Mouse (Mus musculus): ENCODE measurements around the gene Map2. TPM values are rescaled to one million over a fixed set of nuclear protein-coding genes. Genes with fewer than 3 reads are reported as not detected.

Gene Map2
- total and polyA plus RNA-seq, 2 experiments from 2014 or later: 341 to 1,392 TPM

DNA sequence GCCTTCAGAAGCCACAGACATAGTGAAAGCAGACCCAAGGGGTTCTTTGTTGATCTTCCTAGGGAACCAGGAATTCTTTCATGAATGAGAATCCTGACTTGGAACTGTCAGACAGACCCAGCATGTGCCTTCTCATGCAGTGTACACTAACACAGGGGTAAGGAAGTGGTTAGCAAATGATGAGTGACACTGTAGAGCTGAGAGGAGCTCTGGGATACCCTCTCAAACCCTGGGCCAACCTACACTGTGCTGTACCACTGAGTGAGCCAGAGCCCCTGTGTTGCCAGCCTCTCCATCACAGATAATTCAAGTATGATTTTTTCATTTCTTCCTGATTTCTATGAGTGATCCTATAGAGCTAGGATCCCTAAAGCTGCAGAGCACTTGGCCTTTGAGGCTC lies 255.9 kb downstream of the Map2 start:
- no peaks in the 10 kb centered on the region for H3K27me3 ChIP-seq (ENCODE audit: insufficient read depth, low read length)
- H3K4me2 ChIP-seq (ENCODE audit: low read depth, low read length, poor library complexity, severe bottlenecking): no peak overlapping the region
- no peak for TF ChIP-seq CTCF (IDR thresholded peaks at IDR 0.05)
- no peak overlapping the region for H3K4me3 ChIP-seq (ENCODE audit: low read depth, low read length)
- no peak for ATAC-seq (ENCODE audit: low FRiP score)
- DNase-seq (ENCODE audit: low spot score): no peak
- H3K9ac ChIP-seq (replicated peaks; ENCODE audit: low read length, poor library complexity, severe bottlenecking): no peak overlapping the region
- H3K27ac ChIP-seq (ENCODE audit: low read depth, low read length): no peak overlapping the region
- no peaks in the 10 kb centered on the region for H3K4me1 ChIP-seq (ENCODE audit: insufficient read depth, low read length)
- H3K9me3 ChIP-seq (ENCODE audit: low read length): no peaks in the 10 kb centered on the region
- peaks cover 23% of the 10 kb centered on the region; the same call in 1 of the 2 replicates for H3K36me3 ChIP-seq (ENCODE audit: insufficient read depth, low read length)

GRCm38 (mm10) chr1:66431472-66431871 lies 256.4 kb downstream of the Map2 start:
- no peaks in the 10 kb centered on the region for H3K4me1 ChIP-seq (ENCODE audit: insufficient read depth, low read length)
- H3K27ac ChIP-seq (ENCODE audit: low read depth, low read length): no peak overlapping the region
- ATAC-seq (ENCODE audit: low FRiP score) (no peak), DNase-seq (ENCODE audit: low spot score) (no peak)
- H3K9me3 ChIP-seq (ENCODE audit: low read length): no peaks in the 10 kb centered on the region
- H3K27me3 ChIP-seq (ENCODE audit: insufficient read depth, low read length): no peaks in the 10 kb centered on the region
- H3K36me3 ChIP-seq (ENCODE audit: insufficient read depth, low read length): peaks cover 23% of the 10 kb centered on the region; the same call in 1 of the 2 replicates
- WGBS: 82% methylated on average over 6 of the region's 6 CpGs
- no peak overlapping the region for H3K4me3 ChIP-seq (ENCODE audit: low read depth, low read length)
- no peak for TF ChIP-seq CTCF (IDR thresholded peaks at IDR 0.05)
- no peak overlapping the region for H3K4me2 ChIP-seq (ENCODE audit: low read depth, low read length, poor library complexity, severe bottlenecking)
- no peak overlapping the region for H3K9ac ChIP-seq (replicated peaks; ENCODE audit: low read length, poor library complexity, severe bottlenecking)

DNA sequence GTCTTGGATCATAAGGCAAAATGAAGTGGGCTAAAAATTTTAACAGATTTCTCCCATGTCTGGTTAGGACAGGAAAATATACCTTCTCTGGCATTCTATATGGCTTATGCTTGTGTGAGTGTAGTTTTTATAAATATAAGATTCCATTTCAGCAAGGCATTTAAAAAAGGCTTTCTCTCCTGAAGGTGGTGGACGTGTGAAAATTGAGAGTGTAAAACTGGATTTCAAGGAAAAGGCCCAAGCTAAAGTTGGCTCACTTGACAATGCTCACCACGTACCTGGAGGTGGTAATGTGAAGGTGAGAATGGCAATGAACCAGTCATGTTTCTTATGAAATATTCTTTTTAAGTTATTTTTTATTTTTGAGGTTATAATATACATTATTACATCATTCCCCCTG lies 263.0 kb downstream of the Map2 start:
- Histone ChIP-seq H3K4me2 (ENCODE audit: low read depth, low read length, poor library complexity, severe bottlenecking) (no peak overlapping the region), H3K4me1 (ENCODE audit: insufficient read depth, low read length) (no peaks in the 10 kb centered on the region), H3K36me3 (ENCODE audit: insufficient read depth, low read length) (peaks cover 24% of the 10 kb centered on the region), H3K27me3 (ENCODE audit: insufficient read depth, low read length) (no peaks in the 10 kb centered on the region), H3K4me3 (ENCODE audit: low read depth, low read length) (no peak overlapping the region), H3K9ac (replicated peaks; ENCODE audit: low read length, poor library complexity, severe bottlenecking) (no peak overlapping the region), H3K27ac (ENCODE audit: low read depth, low read length) (no peak overlapping the region), H3K9me3 (ENCODE audit: low read length) (no peaks in the 10 kb centered on the region)
- no peak for TF ChIP-seq CTCF (IDR thresholded peaks at IDR 0.05)
- 86% methylated on average over 2 of the region's 2 CpGs for WGBS
- ATAC-seq (ENCODE audit: low FRiP score) (no peak), DNase-seq (ENCODE audit: low spot score) (no peak)

- Histone ChIP-seq H3K4me3 (ENCODE audit: low read depth, low read length) (no peak overlapping the region), H3K4me2 (ENCODE audit: low read depth, low read length, poor library complexity, severe bottlenecking) (no peak overlapping the region), H3K9ac (replicated peaks; ENCODE audit: low read length, poor library complexity, severe bottlenecking) (no peak overlapping the region), H3K27ac (ENCODE audit: low read depth, low read length) (no peak overlapping the region), H3K4me1 (ENCODE audit: insufficient read depth, low read length) (no peaks in the 10 kb centered on the region), H3K36me3 (ENCODE audit: insufficient read depth, low read length) (peaks cover 17% of the 10 kb centered on the region), H3K9me3 (ENCODE audit: low read length) (no peaks in the 10 kb centered on the region), H3K27me3 (ENCODE audit: insufficient read depth, low read length) (no peaks in the 10 kb centered on the region)
- no peak for TF ChIP-seq CTCF (IDR thresholded peaks at IDR 0.05)
- ATAC-seq (ENCODE audit: low FRiP score): no peak
- no peak for DNase-seq (ENCODE audit: low spot score)
- WGBS: 61% methylated on average over 2 of the region's 2 CpGs
Measured at GRCm38 (mm10) chr1:66442922-66443321, 267.8 kb downstream of the Map2 start.

DNA sequence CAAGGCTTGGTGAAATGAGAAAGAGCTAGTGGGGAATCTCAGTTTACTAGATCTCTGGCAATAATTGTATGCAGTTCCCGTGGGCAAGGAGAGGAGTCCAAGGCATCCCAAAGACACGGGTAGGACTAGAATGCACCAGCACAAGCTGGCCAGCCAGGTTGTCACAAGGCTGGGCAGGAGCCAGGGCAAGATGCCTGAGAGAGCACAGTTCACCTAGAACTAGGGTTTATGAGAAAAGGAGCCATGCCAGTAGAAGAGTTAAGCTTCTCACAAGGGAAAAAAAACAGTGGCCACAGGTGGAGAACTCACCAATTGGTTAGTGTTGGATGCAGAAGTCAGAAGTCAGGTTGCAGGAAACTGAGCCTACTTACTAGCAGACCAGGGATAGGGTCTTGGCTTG lies 274.4 kb downstream of the Map2 start:
- Histone ChIP-seq H3K4me2 (ENCODE audit: low read depth, low read length, poor library complexity, severe bottlenecking) (no peak overlapping the region), H3K9ac (replicated peaks; ENCODE audit: low read length, poor library complexity, severe bottlenecking) (no peak overlapping the region), H3K27ac (ENCODE audit: low read depth, low read length) (no peak overlapping the region), H3K9me3 (ENCODE audit: low read length) (no peaks in the 10 kb centered on the region), H3K27me3 (ENCODE audit: insufficient read depth, low read length) (no peaks in the 10 kb centered on the region), H3K36me3 (ENCODE audit: insufficient read depth, low read length) (no peaks in the 10 kb centered on the region), H3K4me1 (ENCODE audit: insufficient read depth, low read length) (no peaks in the 10 kb centered on the region), H3K4me3 (ENCODE audit: low read depth, low read length) (no peak overlapping the region)
- TF ChIP-seq CTCF (IDR thresholded peaks at IDR 0.05): no peak
- 74% methylated on average over 2 of the region's 2 CpGs for WGBS
- no peak for DNase-seq (ENCODE audit: low spot score)
- no peak for ATAC-seq (ENCODE audit: low FRiP score)

DNA sequence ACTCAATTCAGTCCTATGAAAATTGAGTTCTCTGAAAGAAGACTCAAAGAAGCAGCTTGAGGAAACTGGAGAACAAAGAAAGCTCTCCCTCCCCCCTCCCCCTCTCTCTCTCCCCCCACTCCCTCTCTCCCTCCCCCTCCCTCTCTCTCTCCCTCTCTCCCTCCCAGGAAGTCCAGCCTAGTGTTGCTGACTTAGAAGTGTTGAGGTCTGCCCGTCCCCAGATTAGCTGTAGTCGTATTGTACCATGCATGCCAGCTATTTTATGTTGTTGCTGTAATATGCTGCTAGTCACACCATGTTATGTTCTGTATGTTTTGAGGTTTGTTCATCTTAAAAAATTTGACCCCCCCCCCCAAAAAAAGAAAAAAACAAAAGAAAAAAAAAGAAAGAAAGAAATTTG lies 281.5 kb downstream of the Map2 start:
- no peak overlapping the region for H3K4me2 ChIP-seq (ENCODE audit: low read depth, low read length, poor library complexity, severe bottlenecking)
- no peaks in the 10 kb centered on the region for H3K9me3 ChIP-seq (ENCODE audit: low read length)
- DNase-seq (ENCODE audit: low spot score) (no peak), ATAC-seq (ENCODE audit: low FRiP score) (no peak)
- H3K9ac ChIP-seq (replicated peaks; ENCODE audit: low read length, poor library complexity, severe bottlenecking): no peak overlapping the region
- 14% methylated on average over 2 of the region's 2 CpGs for WGBS
- no peaks in the 10 kb centered on the region for H3K4me1 ChIP-seq (ENCODE audit: insufficient read depth, low read length)
- no peak overlapping the region for H3K27ac ChIP-seq (ENCODE audit: low read depth, low read length)
- no peak overlapping the region for H3K4me3 ChIP-seq (ENCODE audit: low read depth, low read length)
- TF ChIP-seq CTCF (IDR thresholded peaks at IDR 0.05): no peak
- H3K36me3 ChIP-seq (ENCODE audit: insufficient read depth, low read length): no peaks in the 10 kb centered on the region
- H3K27me3 ChIP-seq (ENCODE audit: insufficient read depth, low read length): no peaks in the 10 kb centered on the region
